Mouse (Mus musculus) brain, embryonic 18.5 days (tissue): ENCODE results near the gene Ctns.

ENCODE experiments used
- DNase-seq: peaks from one replicate; pipeline ENCODE4 v3.0.0-alpha.2; 2012; ENCODE audit warnings: low read depth, low spot score

Gene Ctns

GRCm38 (mm10) chr11:73194444-73194843 lies 4.4 kb downstream of the Ctns start:
- no peak for DNase-seq

DNA sequence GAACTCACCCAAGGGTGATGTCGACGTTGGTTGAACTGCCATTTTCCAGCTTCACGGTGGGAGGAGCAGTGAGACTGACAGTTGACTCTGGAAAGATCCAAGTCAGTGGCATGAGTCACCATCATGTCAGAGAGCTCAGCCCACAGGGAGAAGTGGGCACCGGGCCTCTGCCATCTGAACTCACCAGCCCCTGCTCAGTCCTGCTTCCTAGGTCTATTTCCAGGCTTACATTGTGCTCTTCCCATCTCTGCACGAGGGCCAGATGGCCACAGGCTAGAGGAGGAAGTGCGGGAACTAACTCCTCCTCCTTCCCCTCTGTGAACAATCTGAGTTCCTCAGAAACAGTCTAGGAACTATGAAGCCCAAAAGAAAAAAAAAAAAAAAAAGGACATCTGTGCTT lies 5.8 kb downstream of the Ctns start:
- no peak for DNase-seq

DNA sequence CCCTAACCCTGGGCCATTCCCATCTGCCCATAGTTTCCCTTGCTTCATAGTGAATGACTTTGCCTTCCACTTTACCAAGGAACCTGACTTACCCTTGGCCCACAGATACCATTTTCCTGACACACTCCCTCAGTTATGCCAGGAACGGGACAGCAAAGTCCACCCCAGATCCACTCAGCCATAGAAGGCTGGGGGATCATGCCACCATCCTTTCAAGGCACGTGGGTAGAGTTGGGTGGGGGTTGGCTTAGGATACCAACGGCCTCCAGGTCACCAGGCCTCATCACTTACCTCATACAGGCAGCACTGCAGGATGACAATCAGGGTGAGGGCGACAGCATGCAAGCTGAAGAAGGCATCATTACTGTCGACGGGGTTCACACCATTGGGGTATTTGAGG lies 11.6 kb downstream of the Ctns start:
- DNase-seq, result no peak

DNA sequence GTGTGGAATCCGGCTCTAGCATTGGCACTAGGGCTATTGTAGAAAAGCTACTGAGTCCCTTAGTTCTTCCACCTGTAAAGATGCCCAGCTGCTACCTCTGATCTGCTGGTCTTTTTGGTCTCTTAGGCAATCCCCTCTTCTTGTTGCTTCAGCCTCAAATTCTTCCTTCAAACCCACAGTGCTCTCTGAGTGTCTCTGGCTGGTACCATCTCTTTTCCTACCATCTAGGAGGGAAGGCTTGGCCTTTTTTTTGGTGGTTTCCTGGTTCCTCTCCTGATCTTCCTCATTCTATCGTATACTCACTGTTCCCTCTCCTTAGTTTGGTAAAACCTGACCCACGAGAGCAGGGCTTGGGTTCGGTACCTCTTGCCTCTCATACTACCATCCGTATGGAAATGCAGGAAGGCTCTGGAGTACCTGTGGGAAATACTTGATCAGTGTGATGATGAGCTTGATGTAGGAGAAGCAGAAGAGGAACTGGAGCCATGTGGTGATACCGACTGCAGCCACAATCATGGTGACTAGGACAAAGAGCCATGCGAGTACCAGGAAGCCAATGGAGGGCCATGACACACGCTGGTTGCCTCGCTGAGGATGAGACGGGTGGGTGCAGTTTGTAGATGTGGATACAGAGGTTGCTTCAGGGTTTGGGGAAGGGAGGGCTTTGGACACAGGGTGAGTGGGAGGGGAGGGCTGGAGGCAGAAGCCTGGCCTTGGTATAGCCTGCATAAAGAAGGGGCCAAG lies 12.8 kb downstream of the Ctns start:
- DNase-seq, result no peak

- no peak for DNase-seq
These were observed 20.9 kb downstream of the Ctns start for GRCm38 (mm10) chr11:73177895-73178294.

GRCm38 (mm10) chr11:73177509-73177875 lies 21.4 kb downstream of the Ctns start:
- DNase-seq, result no peak

- peak; percentile 96 for DNase-seq
These were observed 22.0 kb downstream of the Ctns start, which contains the start of the genes Emc6 and Tax1bp3 for GRCm38 (mm10) chr11:73176608-73177508. Gene Emc6 (minus strand): TSS chr11:73177037. Gene Tax1bp3 (plus strand): TSS chr11:73177083.

- no peak for DNase-seq
These were observed 22.7 kb downstream of the Ctns start for GRCm38 (mm10) chr11:73176186-73176585.

GRCm38 (mm10) chr11:73175612-73176011 lies 23.2 kb downstream of the Ctns start:
- DNase-seq, result no peak

DNA sequence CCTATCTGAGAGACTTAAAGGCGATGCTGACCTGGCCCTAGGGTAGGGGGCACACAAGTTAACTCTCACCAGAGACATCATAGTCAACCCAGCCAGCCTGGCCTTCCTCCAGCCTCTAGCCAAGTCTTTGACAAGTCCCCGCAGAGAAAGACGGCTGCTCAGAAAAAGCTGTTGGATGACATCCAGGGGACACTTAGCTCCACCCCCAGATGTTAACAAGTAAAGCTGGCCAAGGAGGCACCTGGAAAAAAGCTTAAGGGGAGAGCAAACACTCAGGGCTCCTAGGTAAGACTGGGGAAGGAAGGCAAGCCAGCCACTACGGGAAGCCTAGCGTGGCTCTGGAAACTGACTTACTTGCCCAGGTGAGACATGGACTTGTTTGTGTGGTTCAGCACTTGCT lies 26.7 kb downstream of the Ctns start:
- DNase-seq, result no peak

GRCm38 (mm10) chr11:73169231-73169630 lies 29.6 kb downstream of the Ctns start:
- no peak for DNase-seq

- no peak for DNase-seq
These were observed 30.3 kb downstream of the Ctns start for GRCm38 (mm10) chr11:73168576-73168975.

DNA sequence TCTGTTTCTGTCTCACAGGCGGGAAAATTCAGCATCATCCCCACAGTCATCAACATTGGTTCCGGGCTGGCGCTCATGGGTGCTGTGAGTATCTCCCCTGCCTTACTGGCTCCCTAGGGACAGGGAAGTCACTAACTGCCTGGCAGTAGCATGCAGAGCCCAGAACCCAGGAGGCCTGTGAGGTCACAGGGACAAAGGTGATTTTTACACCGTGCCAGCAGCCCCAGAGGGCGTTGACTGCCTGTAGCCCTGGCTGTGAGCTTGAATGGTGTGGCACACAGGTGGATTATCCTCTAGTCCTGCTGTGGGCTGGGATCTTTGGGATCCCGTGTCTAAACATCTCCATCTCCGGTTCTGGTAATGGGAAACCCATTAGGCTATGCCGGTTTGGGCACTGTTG lies 30.8 kb downstream of the Ctns start:
- no peak for DNase-seq

GRCm38 (mm10) chr11:73162284-73162683 lies 36.6 kb downstream of the Ctns start:
- no peak for DNase-seq

GRCm38 (mm10) chr11:73161616-73162015 lies 37.2 kb downstream of the Ctns start:
- DNase-seq, result no peak

- DNase-seq, result no peak
These were observed 38.0 kb downstream of the Ctns start for GRCm38 (mm10) chr11:73160811-73161200.

GRCm38 (mm10) chr11:73159957-73160810 lies 38.7 kb downstream of the Ctns start, which contains the start of gene P2rx5:
Gene P2rx5 (plus strand): TSS chr11:73160421.
- no peak for DNase-seq

DNA sequence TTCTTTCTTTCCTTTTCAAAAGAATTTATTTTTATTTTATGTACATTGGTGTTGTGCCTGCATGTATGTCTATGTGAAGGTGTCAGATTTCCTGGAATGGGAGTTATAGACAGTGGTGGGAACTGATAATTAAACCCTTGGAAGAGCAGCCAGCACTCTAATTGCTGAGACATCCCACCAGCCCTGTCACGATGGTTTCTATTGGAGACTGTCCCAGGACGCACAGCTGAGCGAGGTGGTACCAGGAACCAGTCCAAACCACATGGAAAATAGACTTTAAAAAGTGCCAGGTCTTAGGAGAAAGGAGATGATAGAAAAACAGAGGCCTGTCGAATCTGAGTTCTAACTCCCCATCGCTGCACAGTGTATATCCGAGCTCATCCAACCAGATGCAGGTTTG lies 43.8 kb downstream of the Ctns start:
- no peak for DNase-seq

- DNase-seq, result no peak
These were observed 50.6 kb downstream of the Ctns start for GRCm38 (mm10) chr11:73148209-73148608.

DNA sequence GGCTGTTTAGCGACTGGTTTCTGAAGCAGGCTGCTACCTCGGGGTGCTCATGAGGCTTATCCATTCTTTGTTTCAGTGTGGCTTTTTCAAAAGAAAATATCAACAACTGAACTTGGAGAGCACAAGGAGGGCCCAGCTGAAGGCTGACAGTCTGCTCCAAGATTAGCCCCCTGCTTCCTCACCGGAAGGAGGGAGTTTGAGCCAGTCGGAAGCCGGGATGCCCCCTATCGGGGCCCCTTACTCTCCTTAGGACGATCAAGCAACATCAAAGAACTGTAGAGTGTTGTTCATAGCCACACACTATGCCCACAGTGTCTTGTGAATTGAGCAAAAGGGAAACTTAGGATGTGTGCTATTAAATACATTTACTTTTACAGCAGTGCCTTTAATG lies 51.9 kb downstream of the Ctns start:
- no peak for DNase-seq

DNA sequence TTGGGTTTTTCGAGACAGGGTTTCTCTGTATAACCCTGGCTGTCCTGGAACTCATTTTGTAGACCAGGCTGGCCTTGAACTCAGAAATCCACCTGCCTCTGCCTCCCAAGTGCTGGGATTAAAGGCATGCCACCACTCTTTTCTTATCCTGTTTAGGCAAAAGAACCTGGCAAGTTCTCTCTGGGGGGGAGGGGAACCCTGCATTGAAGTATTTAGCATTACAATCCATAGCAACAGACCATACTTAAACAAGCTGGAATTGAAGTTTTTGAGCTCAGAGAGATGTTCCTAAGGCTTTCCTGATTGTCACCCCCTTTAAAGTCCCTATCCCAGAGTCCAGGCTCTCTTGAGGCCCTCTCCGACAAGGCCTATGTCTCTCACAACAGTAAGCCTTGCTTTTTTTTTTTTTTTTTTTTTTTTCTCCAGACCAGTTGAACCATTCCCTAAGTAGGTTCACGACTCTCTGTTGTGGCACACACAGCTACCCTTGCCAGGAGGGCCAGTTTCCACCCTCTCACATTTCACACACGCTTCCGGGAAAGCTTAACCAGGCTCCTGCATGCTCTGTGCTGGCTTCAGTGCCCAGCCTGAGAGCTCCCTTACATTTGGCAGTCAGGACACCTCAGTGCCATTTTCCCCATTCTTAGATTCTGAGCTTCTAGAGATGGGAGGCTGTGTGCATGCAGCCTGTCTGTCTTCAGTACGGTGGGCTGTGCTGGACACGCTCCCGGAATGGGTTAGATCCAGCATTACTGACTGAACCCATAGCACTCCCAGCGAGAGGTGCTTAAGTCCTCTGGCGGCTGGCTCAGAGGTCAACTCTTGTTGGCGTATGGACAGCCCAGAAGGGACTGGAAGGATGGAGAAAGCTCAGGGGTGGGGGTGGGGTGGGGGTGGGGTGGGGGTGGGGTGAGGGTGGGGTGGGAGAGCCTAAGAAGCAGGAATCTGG lies 52.5 kb downstream of the Ctns start:
- no peak for DNase-seq
